Mouse (Mus musculus): ENCODE results near the gene 1500009C09Rik. TPM values are rescaled to one million over a fixed set of nuclear protein-coding genes. Genes with fewer than 3 reads are reported as not detected.

1500009C09Rik gene
- total and polyA plus RNA-seq, 2 experiments from 2014 or later = 17.9 to 156 TPM

GRCm38 (mm10) chr15:82251579-82251978, 618 bp upstream of the 1500009C09Rik start:
- Histone ChIP-seq H3K4me1 (ENCODE audit: insufficient read depth, low read length) (peaks cover 10% of the 10 kb centered on the region), H3K9ac (replicated peaks; ENCODE audit: low read length, poor library complexity, severe bottlenecking) (no peak overlapping the region), H3K36me3 (ENCODE audit: insufficient read depth, low read length) (no peaks in the 10 kb centered on the region), H3K4me2 (ENCODE audit: low read depth, low read length, poor library complexity, severe bottlenecking) (no peak overlapping the region), H3K4me3 (ENCODE audit: low read depth, low read length) (no peak overlapping the region), H3K27me3 (ENCODE audit: insufficient read depth, low read length) (no peaks in the 10 kb centered on the region), H3K27ac (ENCODE audit: low read depth, low read length) (no peak overlapping the region), H3K9me3 (ENCODE audit: low read length) (no peaks in the 10 kb centered on the region)
- over 99% methylated on average over 3 of the region's 3 CpGs for WGBS
- ATAC-seq (ENCODE audit: low FRiP score) (no peak), DNase-seq (ENCODE audit: low spot score) (no peak)
- TF ChIP-seq CTCF (IDR thresholded peaks at IDR 0.05) = peak; percentile 50

GRCm38 (mm10) chr15:82255248-82255647, 3.1 kb downstream of the 1500009C09Rik start:
- DNase-seq (ENCODE audit: low spot score) (peak; percentile 62), ATAC-seq (ENCODE audit: low FRiP score) (peak; percentile 20; the same call in 1 of the 2 replicates)
- H3K9ac ChIP-seq (replicated peaks; ENCODE audit: low read length, poor library complexity, severe bottlenecking) = no peak overlapping the region
- H3K4me1 ChIP-seq (ENCODE audit: insufficient read depth, low read length) = peaks cover 16% of the 10 kb centered on the region
- H3K4me3 ChIP-seq (ENCODE audit: low read depth, low read length) = peak overlapping the region; percentile 46; the same call in 1 of the 2 replicates
- peak overlapping the region; percentile 78 for H3K4me2 ChIP-seq (ENCODE audit: low read depth, low read length, poor library complexity, severe bottlenecking)
- WGBS = 26% methylated on average over 4 of the region's 4 CpGs
- peak; percentile 66 for TF ChIP-seq CTCF (IDR thresholded peaks at IDR 0.05)
- H3K27ac ChIP-seq (ENCODE audit: low read depth, low read length) = peak overlapping the region; percentile 89
- no peaks in the 10 kb centered on the region for H3K27me3 ChIP-seq (ENCODE audit: insufficient read depth, low read length)
- H3K9me3 ChIP-seq (ENCODE audit: low read length) = no peaks in the 10 kb centered on the region
- peaks cover 2% of the 10 kb centered on the region; the same call in 1 of the 2 replicates for H3K36me3 ChIP-seq (ENCODE audit: insufficient read depth, low read length)

GRCm38 (mm10) chr15:82255944-82256383, 3.8 kb downstream of the 1500009C09Rik start:
- H3K4me1 ChIP-seq (ENCODE audit: insufficient read depth, low read length) = peaks cover 16% of the 10 kb centered on the region
- H3K27ac ChIP-seq (ENCODE audit: low read depth, low read length) = peak overlapping the region; percentile 89
- 7% methylated on average over 10 of the region's 10 CpGs for WGBS
- peak overlapping the region; percentile 78 for H3K4me2 ChIP-seq (ENCODE audit: low read depth, low read length, poor library complexity, severe bottlenecking)
- no peaks in the 10 kb centered on the region for H3K27me3 ChIP-seq (ENCODE audit: insufficient read depth, low read length)
- peaks cover 2% of the 10 kb centered on the region for H3K36me3 ChIP-seq (ENCODE audit: insufficient read depth, low read length)
- peak overlapping the region; percentile 84 for H3K9ac ChIP-seq (replicated peaks; ENCODE audit: low read length, poor library complexity, severe bottlenecking)
- ATAC-seq (ENCODE audit: low FRiP score) = peak; percentile 95
- peak overlapping the region; percentile 46 for H3K4me3 ChIP-seq (ENCODE audit: low read depth, low read length)
- DNase-seq (ENCODE audit: low spot score) = peak; percentile 95
- TF ChIP-seq CTCF (IDR thresholded peaks at IDR 0.05) = peak; percentile 66
- no peaks in the 10 kb centered on the region for H3K9me3 ChIP-seq (ENCODE audit: low read length)

GRCm38 (mm10) chr15:82259510-82259909, 7.3 kb downstream of the 1500009C09Rik start:
- 16% methylated on average over 16 of the region's 16 CpGs for WGBS

GRCm38 (mm10) chr15:82266356-82266755, 14.2 kb downstream of the 1500009C09Rik start:
- Histone ChIP-seq H3K9ac (replicated peaks; ENCODE audit: low read length, poor library complexity, severe bottlenecking) (no peak overlapping the region), H3K4me2 (ENCODE audit: low read depth, low read length, poor library complexity, severe bottlenecking) (no peak overlapping the region), H3K27ac (ENCODE audit: low read depth, low read length) (no peak overlapping the region), H3K27me3 (ENCODE audit: insufficient read depth, low read length) (no peaks in the 10 kb centered on the region), H3K4me3 (ENCODE audit: low read depth, low read length) (no peak overlapping the region), H3K36me3 (ENCODE audit: insufficient read depth, low read length) (no peaks in the 10 kb centered on the region), H3K4me1 (ENCODE audit: insufficient read depth, low read length) (peaks cover 12% of the 10 kb centered on the region; the same call in 1 of the 2 replicates), H3K9me3 (ENCODE audit: low read length) (no peaks in the 10 kb centered on the region)
- TF ChIP-seq CTCF (IDR thresholded peaks at IDR 0.05) = peak; percentile 94
- DNase-seq (ENCODE audit: low spot score) (peak; percentile 73), ATAC-seq (ENCODE audit: low FRiP score) (no peak)
- WGBS = 12% methylated on average over 6 of the region's 6 CpGs

More at GRCm38 (mm10) chr15:82259510-82259909, 7.3 kb downstream of the 1500009C09Rik start:
- H3K27ac ChIP-seq (ENCODE audit: low read depth, low read length) = no peak overlapping the region
- H3K27me3 ChIP-seq (ENCODE audit: insufficient read depth, low read length) = no peaks in the 10 kb centered on the region
- no peak overlapping the region for H3K4me2 ChIP-seq (ENCODE audit: low read depth, low read length, poor library complexity, severe bottlenecking)
- no peaks in the 10 kb centered on the region for H3K9me3 ChIP-seq (ENCODE audit: low read length)
- peak; percentile 66 for DNase-seq (ENCODE audit: low spot score)
- H3K9ac ChIP-seq (replicated peaks; ENCODE audit: low read length, poor library complexity, severe bottlenecking) = 0 out of 2 replicates have a peak overlapping the region, but pooled peaks have one; percentile 2
- peak; percentile 96 for TF ChIP-seq CTCF (IDR thresholded peaks at IDR 0.05)
- peaks cover 16% of the 10 kb centered on the region for H3K4me1 ChIP-seq (ENCODE audit: insufficient read depth, low read length)
- ATAC-seq (ENCODE audit: low FRiP score) = no peak
- no peak overlapping the region for H3K4me3 ChIP-seq (ENCODE audit: low read depth, low read length)
- peaks cover 2% of the 10 kb centered on the region for H3K36me3 ChIP-seq (ENCODE audit: insufficient read depth, low read length)

GRCm38 (mm10) chr15:82268185-82268584, 16.0 kb downstream of the 1500009C09Rik start:
- Histone ChIP-seq H3K27me3 (ENCODE audit: insufficient read depth, low read length) (no peaks in the 10 kb centered on the region), H3K4me1 (ENCODE audit: insufficient read depth, low read length) (peaks cover 12% of the 10 kb centered on the region; the same call in 1 of the 2 replicates), H3K9ac (replicated peaks; ENCODE audit: low read length, poor library complexity, severe bottlenecking) (no peak overlapping the region), H3K9me3 (ENCODE audit: low read length) (no peaks in the 10 kb centered on the region), H3K36me3 (ENCODE audit: insufficient read depth, low read length) (no peaks in the 10 kb centered on the region), H3K4me3 (ENCODE audit: low read depth, low read length) (no peak overlapping the region), H3K4me2 (ENCODE audit: low read depth, low read length, poor library complexity, severe bottlenecking) (no peak overlapping the region), H3K27ac (ENCODE audit: low read depth, low read length) (peak overlapping the region; percentile 63; the same call in 1 of the 2 replicates)
- ATAC-seq (ENCODE audit: low FRiP score) (no peak), DNase-seq (ENCODE audit: low spot score) (peak; percentile 75)
- no peak for TF ChIP-seq CTCF (IDR thresholded peaks at IDR 0.05)
- 3% methylated on average over 3 of the region's 3 CpGs for WGBS
